Mouse (Mus musculus) erythroblast, embryonic 14.5 days (primary cell): ENCODE data around the gene Rnf146.

ENCODE experiments used
- GATA1 ChIP-seq: IDR thresholded peaks from 2 replicates; pipeline ENCODE4 v1.6.1; 2012; ENCODE audit warnings: low read length, inconsistent platforms, mixed read lengths
- TAL1 ChIP-seq: IDR thresholded peaks from 3 replicates; pipeline ENCODE4 v1.6.1; 2012; ENCODE audit warnings: low read length, inconsistent platforms, mixed read lengths

DNA sequence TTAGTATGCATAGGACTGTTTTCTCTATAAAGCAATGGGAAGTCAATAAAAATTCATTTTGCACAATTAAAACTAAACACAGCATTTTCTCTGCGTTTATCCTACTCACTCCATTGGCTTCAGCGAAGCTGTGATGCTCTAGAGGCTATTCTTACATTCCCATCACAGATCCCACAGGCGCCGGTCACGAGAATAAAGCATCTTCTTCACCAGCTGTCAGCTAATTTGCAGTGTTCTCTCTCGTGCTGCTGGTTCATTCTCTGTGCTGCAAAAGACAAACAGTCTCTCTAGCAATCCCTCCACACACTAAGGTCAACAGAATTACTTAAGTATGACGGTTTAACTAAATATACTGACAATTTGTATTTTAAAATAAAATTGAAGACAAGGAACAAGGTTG, 8.1 kb downstream of the Rnf146 start:
- TF ChIP-seq TAL1 (no peak), GATA1 (no peak)
